In genomic region chr19:46987646-46988045, GRCm38 (mm10) we compare ENCODE assay signal across 11 mouse cellular contexts. TPM values are rescaled to one million over a fixed set of nuclear protein-coding genes. Genes with fewer than 3 reads are reported as not detected.
A peak's percentile ranks its signal among the peaks of the same experiment; 100 is the strongest.
DNase-seq lines count a peak whose midpoint lies in the region; ATAC-seq and TF ChIP-seq lines count a peak whose summit lies in the region.
"Had no signal": no experiment of that assay in that cellular context is flagged by ENCODE, and none has a peak within 500 bp of the region (broad histone marks: within the 10 kb centered on the region; RNA-seq: fewer than 3 reads in every experiment).

No protein-coding gene starts in this region.

- H3K27me3 ChIP-seq in kidney, embryonic 14.5 days (ENCODE audit: control insufficient read depth, insufficient read depth, low read length): no peaks in the 10 kb centered on the region
- H3K27me3 ChIP-seq in liver, embryonic 15.5 days: no peaks in the 10 kb centered on the region
- H3K27me3 ChIP-seq in intestine, embryonic 15.5 days (replicated peaks): no peaks in the 10 kb centered on the region
- H3K27me3 ChIP-seq: embryonic facial prominence, embryonic 15.5 days; heart, embryonic 15.5 days had no signal

- no peak for DNase-seq in kidney, postnatal 36 days
- DNase-seq in skeletal muscle tissue, adult 2 months (ENCODE audit: low read depth, low spot score): peak; percentile 34
- no peak for DNase-seq in gastrocnemius, adult 8-10 months (ENCODE audit: low spot score in 2 of 2)
- DNase-seq: cerebellum, adult 11 months; thymus, adult 2 months had no signal

- H3K4me3 ChIP-seq in kidney, embryonic 14.5 days (ENCODE audit: low read length): no peak overlapping the region
- peak overlapping the region; percentile 24; the same call in 1 of the 2 replicates for H3K4me3 ChIP-seq in bone marrow macrophage, adult 2 months (ENCODE audit: insufficient read depth, low read length)
- H3K4me3 ChIP-seq in liver, embryonic 15.5 days (replicated peaks): peak overlapping the region; percentile 52
- H3K4me3 ChIP-seq in intestine, embryonic 15.5 days (replicated peaks): no peak overlapping the region
- H3K4me3 ChIP-seq: embryonic facial prominence, embryonic 15.5 days; heart, embryonic 15.5 days had no signal

- no peak overlapping the region for H3K9ac ChIP-seq in kidney, embryonic 14.5 days (ENCODE audit: low read depth, low read length)
- peak overlapping the region; percentile 57 for H3K9ac ChIP-seq in liver, embryonic 15.5 days
- H3K9ac ChIP-seq in intestine, embryonic 15.5 days: no peak overlapping the region
- H3K9ac ChIP-seq: embryonic facial prominence, embryonic 15.5 days; heart, embryonic 15.5 days had no signal

- WGBS in kidney, embryonic 14.5 days: 75% methylated on average over 6 of the region's 6 CpGs
- 38% methylated on average over 6 of the region's 6 CpGs for WGBS in liver, embryonic 15.5 days (ENCODE audit: insufficient replicate concordance)
- 75% methylated on average over 6 of the region's 6 CpGs for WGBS in intestine, embryonic 15.5 days

- no peaks in the 10 kb centered on the region for H3K9me3 ChIP-seq in kidney, embryonic 14.5 days (ENCODE audit: control insufficient read depth, low read length)
- H3K9me3 ChIP-seq in liver, embryonic 15.5 days (replicated peaks): no peaks in the 10 kb centered on the region
- no peaks in the 10 kb centered on the region for H3K9me3 ChIP-seq in intestine, embryonic 15.5 days
- H3K9me3 ChIP-seq: embryonic facial prominence, embryonic 15.5 days; heart, embryonic 15.5 days had no signal

- peaks cover 29% of the 10 kb centered on the region for H3K4me1 ChIP-seq in kidney, embryonic 14.5 days (ENCODE audit: control insufficient read depth, insufficient read depth, low read length)
- H3K4me1 ChIP-seq in bone marrow macrophage, adult 2 months (ENCODE audit: control insufficient read depth, insufficient read depth, low read length): peaks cover 52% of the 10 kb centered on the region
- H3K4me1 ChIP-seq in liver, embryonic 15.5 days (replicated peaks): peaks cover 78% of the 10 kb centered on the region
- peaks cover 18% of the 10 kb centered on the region; the same call in 1 of the 2 replicates for H3K4me1 ChIP-seq in intestine, embryonic 15.5 days (replicated peaks)

- ATAC-seq in kidney, embryonic 14.5 days (ENCODE audit: low FRiP score, low TSS enrichment): no peak
- ATAC-seq in liver, embryonic 15.5 days (ENCODE audit: insufficient read depth): no peak
- no peak for ATAC-seq in intestine, embryonic 15.5 days

- TF ChIP-seq POLR2A in bone marrow macrophage, adult 2 months (IDR thresholded peaks at IDR 0.05; ENCODE audit: borderline replicate concordance, low read depth, low read length): no peak

- TF ChIP-seq CTCF in bone marrow macrophage, adult 2 months (IDR thresholded peaks at IDR 0.05; ENCODE audit: low read depth, low read length): no peak

- peak overlapping the region; percentile 77 for H3K27ac ChIP-seq in kidney, embryonic 14.5 days (ENCODE audit: low read depth, low read length)
- H3K27ac ChIP-seq in bone marrow macrophage, adult 2 months (ENCODE audit: insufficient read depth, low read depth, low read length): peak overlapping the region; percentile 73
- H3K27ac ChIP-seq in liver, embryonic 15.5 days (replicated peaks): peak overlapping the region; percentile 94
- H3K27ac ChIP-seq in intestine, embryonic 15.5 days: no peak overlapping the region
- H3K27ac ChIP-seq: embryonic facial prominence, embryonic 15.5 days; heart, embryonic 15.5 days had no signal

- H3K36me3 ChIP-seq in kidney, embryonic 14.5 days (ENCODE audit: control insufficient read depth, insufficient read depth, low read length): no peaks in the 10 kb centered on the region
- no peaks in the 10 kb centered on the region for H3K36me3 ChIP-seq in liver, embryonic 15.5 days (replicated peaks)
- H3K36me3 ChIP-seq in intestine, embryonic 15.5 days: no peaks in the 10 kb centered on the region
- H3K36me3 ChIP-seq: embryonic facial prominence, embryonic 15.5 days; heart, embryonic 15.5 days had no signal

- no peak overlapping the region for H3K4me2 ChIP-seq in kidney, embryonic 14.5 days (replicated peaks; ENCODE audit: low read depth, low read length)
- peak overlapping the region; percentile 80 for H3K4me2 ChIP-seq in liver, embryonic 15.5 days
- no peak overlapping the region for H3K4me2 ChIP-seq in intestine, embryonic 15.5 days (replicated peaks)
- H3K4me2 ChIP-seq: embryonic facial prominence, embryonic 15.5 days; heart, embryonic 15.5 days had no signal

RNA-seq across cellular contexts. Expression of gene Ina, which starts 26.9 kb away (rescaled TPM):
- 0.31 and 0.41 TPM in 2 replicates for polyA plus RNA-seq in kidney, embryonic 14.5 days (2014; fragmentation: Nextera tagmentation; extraction: Ambion mirVana)
- polyA plus RNA-seq in bone marrow macrophage, adult 2 months (2012; ENCODE audit: insufficient read depth, insufficient read length, missing spikeins): not detected in 2 replicates
- polyA plus RNA-seq in liver, embryonic 15.5 days (2015; fragmentation: Nextera tagmentation; extraction: Ambion mirVana): 0.23 and 0.36 TPM in 2 replicates
- polyA plus RNA-seq in intestine, embryonic 15.5 days (2015; fragmentation: Nextera tagmentation; extraction: Ambion mirVana): 13.9 and 14.5 TPM in 2 replicates
- not detected for total RNA-seq in gastrocnemius, adult 8-10 months (2022)

RNA-seq across cellular contexts. Expression of gene Nt5c2, which starts 27.3 kb away (rescaled TPM):
- polyA plus RNA-seq in kidney, embryonic 14.5 days (2014; fragmentation: Nextera tagmentation; extraction: Ambion mirVana): 61.5 and 80.2 TPM in 2 replicates
- 56.5 and 61.9 TPM in 2 replicates for polyA plus RNA-seq in bone marrow macrophage, adult 2 months (2012; ENCODE audit: insufficient read depth, insufficient read length, missing spikeins)
- 42.7 and 44.4 TPM in 2 replicates for polyA plus RNA-seq in liver, embryonic 15.5 days (2015; fragmentation: Nextera tagmentation; extraction: Ambion mirVana)
- polyA plus RNA-seq in intestine, embryonic 15.5 days (2015; fragmentation: Nextera tagmentation; extraction: Ambion mirVana): 48.4 and 49.1 TPM in 2 replicates
- total RNA-seq in gastrocnemius, adult 8-10 months (2022): 10 to 100 TPM in 1 of 4 experiments, 1 to 10 TPM in 3; 5.8 to 10.2 (median 8.1) TPM

Comparison
In these comparisons a context has a peak if more than half of its experiments do, and no peak if none do; other contexts are left out.
1. H3K4me3 ChIP-seq: peak in bone marrow macrophage, adult 2 months (single experiment) and liver, embryonic 15.5 days (single experiment); none in kidney, embryonic 14.5 days (single experiment) and intestine, embryonic 15.5 days (single experiment).
2. RNA of gene Ina, which starts 26.9 kb away (polyA plus RNA-seq): 13.9 to 14.5 TPM in intestine, embryonic 15.5 days; 0.31 to 0.41 TPM in kidney, embryonic 14.5 days, 0.23 to 0.36 TPM in liver, embryonic 15.5 days and not detected in bone marrow macrophage, adult 2 months; every median in the first group is over 10 times any median in the second.